Mouse (Mus musculus) embryo, embryonic 10.5 days (tissue): ENCODE measurements around the gene Zfp992.
"Not testable (repeated sequence)": the region's sequence is repeated elsewhere in the genome, so short reads cannot be mapped to it uniquely, and the experiment has no call there.

Source experiments
- DNase-seq: peaks from one replicate; pipeline ENCODE4 v3.0.0-alpha.2; 2015; ENCODE audit warnings: low spot score

The Zfp992 gene

DNA sequence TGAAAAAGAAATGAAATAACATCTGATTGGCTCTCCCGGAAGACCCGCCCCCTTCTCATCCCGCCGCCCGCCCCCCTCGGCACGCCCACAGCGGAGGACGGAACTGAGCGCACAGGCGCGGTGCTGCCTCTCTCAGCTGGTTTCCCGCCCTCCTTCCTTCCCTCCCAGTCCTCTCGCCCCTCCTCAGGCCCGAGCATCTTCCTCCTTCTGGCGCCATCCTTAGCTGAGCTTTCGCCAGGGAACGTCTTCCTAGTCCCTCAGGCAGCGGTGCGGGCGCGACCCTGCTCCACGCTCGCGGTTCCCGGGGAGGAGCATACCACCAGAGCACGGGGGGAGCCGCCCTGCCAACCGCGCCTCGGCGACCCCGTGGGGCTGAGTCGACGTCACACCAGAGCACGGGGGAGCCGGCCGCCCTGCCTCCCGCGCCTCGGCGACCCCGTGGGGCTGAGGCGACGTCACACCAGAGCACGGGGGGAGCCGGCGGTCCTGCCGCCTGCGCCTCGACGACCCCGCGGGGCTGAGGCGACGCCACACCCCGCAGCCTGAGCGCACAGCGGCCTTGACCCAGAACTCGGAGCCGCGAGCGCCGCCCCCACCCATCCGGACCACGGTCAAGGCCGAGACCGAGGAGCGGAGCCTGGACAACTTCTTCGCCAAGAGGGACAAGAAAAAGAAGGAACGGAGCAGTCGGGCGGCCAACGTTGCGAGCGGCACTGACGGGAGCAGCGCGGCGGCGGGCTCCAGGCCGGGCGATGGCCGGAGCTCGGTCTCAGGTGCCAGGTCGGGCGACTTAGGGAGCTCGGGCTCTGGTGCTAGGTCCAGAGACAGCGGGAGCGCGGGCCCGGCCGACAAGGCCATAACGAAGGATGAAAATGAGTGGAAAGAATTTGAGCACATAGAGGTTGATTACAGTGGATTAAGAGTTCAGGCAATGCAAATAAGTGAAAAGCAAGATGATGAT lies 26.2 kb downstream of the Zfp992 start:
- not testable (repeated sequence) for DNase-seq

- DNase-seq = not testable (repeated sequence)
Measured at GRCm38 (mm10) chr4:146476260-146476659, 27.4 kb downstream of the Zfp992 start.

GRCm38 (mm10) chr4:146476959-146477358 lies 28.1 kb downstream of the Zfp992 start:
- DNase-seq = not testable (repeated sequence)

DNA sequence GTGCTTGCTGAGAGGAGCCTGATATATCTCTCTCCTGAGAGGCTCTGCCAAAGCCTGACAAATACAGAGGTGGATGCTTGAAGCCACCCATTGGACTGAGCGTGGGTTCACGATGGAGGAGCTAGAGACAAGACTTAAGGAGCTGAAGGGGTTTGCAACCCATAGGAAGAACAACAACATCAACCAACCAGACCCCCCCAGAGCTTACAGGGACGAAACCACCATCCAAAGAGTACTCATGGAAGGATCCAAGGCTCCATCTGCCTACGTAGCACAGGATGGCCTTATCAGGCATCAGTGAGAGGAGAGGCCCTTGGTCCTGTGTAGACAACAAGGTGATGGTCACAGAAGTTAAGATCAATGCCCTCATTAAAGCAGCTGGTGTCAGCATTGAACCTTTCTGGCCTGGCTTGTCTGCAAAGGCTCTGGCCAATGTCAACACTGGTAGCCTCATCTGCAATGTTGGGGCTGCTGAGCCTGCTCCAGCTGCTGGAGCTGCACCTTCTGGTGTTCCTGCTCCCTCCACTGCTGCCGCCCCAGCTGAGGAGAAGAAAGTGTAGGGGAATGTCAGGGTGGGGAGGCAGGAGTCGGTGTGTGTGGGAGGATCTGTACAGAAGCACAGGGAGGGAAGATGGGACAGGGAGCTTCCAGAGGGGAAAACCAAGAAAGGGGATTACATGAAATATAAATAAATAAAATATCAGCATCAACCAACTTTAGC lies 31.7 kb downstream of the Zfp992 start:
- DNase-seq = not testable (repeated sequence)

DNA sequence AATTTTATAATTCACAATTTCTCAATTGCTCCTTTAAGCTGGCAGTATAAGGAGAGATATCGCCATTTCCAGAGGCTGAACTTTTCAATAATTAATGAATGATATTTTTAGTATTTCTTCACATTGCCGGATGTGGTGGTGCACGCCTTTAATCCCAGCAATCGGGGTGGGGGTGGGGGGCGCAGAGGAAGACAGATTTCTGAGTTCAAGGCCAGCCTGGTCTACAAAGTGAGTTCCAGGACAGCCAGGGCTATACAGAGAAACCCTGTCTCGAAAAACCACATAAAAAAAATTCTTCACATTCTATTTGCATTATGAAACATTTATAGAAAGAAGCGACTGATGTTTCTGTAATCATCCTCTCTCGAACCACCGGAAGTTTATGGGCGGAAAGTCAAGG lies 33.7 kb downstream of the Zfp992 start:
- DNase-seq = not testable (repeated sequence)

DNA sequence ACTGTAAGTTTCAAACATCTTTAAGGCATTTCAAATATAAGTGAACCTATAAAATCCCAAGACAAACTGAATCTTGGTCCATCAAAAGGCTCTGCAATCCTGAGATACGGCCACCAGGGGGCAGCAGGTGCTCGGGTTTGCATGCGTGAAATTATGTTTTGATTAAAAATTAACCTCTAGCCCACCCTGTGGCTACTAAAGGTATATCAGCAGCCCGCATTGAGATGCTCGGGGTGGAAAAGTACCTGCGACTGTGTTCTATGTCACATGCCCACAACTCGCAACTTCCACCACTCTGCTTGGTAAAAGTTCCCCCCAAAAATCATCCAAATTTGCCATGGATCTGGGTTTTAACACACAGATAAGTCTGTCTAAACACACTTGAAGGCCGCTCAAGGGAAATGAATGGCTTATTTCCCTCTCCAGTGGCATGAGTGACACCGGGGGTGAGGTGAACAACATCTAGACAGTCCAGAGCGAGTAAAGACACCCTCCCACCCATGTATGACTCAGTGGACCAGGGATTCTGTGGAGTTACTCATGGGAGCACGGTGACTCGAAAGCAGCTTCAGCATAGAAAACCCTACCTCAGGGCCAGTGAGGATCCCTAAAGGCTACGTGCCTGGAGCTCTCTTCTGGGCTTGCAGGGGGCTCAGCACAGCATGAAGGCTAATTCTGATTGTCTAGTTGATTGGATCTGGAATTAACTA lies 34.9 kb downstream of the Zfp992 start:
- DNase-seq = not testable (repeated sequence)

GRCm38 (mm10) chr4:146484676-146485075 lies 35.9 kb downstream of the Zfp992 start:
- not testable (repeated sequence) for DNase-seq

DNA sequence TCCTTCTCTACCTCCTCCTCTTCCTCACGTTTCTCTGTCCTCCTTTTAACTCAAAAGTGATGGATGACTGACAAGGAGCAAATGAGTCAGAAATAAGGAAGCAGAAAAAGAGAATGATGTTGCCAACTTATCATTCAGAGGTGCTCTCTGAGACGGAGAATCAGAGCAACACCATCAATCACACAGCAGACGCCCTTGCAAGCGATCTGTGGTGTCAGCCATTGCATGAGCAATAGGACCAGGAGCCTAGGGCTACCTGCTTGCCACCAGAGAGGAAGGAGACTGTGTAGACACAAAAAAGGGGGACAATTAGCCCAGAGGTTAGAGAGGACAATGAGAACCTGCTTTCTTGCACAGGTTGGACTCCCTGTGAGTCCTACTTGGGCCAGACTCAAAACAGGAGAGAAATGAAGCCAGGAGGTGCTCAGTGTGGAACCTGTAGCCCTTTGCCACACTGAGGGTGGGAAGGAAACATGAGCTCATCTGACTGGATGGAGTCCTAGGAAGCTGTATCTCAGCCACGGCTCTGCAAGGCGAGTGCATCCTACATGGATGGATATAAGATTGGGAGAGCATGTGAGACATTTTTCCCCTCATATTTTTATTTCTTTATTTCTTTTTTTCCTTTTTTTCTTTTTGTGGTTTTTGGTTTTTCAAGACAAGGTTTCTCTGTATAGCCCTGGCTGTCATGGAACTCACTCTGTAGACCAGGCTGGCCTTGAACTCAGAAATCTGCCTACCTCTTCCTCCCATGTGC lies 36.5 kb downstream of the Zfp992 start:
- not testable (repeated sequence) for DNase-seq

DNA sequence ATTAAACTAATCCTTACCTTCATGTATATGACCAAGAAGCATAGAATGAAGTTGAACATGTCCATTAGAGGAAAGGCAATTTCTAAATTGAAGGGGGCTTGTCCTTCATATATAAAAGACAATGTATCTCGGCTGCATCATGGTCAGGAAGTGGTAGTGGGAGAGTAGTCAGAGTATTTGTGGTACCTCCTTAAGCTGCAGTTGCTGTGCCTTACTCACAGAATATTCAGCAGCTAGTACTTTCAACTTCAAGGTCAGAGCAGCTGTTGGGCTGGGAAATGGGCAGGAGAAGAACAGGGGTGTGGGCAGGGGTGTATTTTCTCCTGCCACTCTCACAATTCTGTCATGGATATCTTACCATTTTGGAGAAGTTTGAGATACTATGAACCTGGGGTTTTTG lies 37.9 kb downstream of the Zfp992 start:
- DNase-seq = not testable (repeated sequence)

DNA sequence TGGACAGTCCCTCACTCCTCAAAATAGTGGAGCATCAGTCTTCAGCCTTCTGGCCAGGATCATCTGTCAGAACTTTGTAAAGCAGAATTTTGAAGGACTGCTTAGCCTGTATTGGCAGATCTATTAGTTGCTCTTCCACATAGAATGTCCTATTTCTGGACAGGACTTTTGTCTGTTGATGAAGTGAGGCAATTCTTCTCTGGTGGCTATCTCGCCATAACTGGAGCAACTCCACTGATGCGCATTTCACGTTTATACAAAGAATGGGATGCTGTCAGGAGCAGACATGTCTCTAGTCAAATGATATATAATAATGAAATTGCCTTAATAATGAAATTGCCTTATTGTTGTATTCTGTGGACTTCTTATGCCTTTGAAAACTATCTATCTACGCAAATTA lies 40.4 kb downstream of the Zfp992 start:
- DNase-seq = not testable (repeated sequence)

DNA sequence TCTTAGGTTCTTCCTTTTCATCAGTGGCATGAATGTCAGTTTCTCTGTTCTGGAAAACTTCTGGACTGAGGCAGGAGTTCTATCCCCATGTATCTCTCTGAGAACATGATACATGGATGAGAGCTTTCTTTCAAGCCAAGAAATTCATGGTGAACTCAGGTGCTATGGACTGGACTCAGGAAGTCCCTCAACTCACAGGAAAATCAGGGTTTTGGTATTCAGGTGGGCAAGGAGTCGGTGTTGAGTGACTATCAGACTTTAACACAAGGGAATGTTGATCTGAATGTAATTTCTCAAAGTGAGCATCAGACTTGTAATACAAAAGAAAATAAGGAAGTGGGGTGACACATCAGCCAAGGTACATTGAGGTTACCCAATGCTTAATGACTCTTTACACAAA lies 43.2 kb downstream of the Zfp992 start:
- DNase-seq = not testable (repeated sequence)

- DNase-seq = no peak
Measured at GRCm38 (mm10) chr4:146492439-146492838, 43.6 kb downstream of the Zfp992 start.

- no peak for DNase-seq
Measured at GRCm38 (mm10) chr4:146492851-146493250, 44.0 kb downstream of the Zfp992 start.

GRCm38 (mm10) chr4:146493319-146493907 lies 44.6 kb downstream of the Zfp992 start:
- not testable (repeated sequence) for DNase-seq

GRCm38 (mm10) chr4:146494980-146495379 lies 46.2 kb downstream of the Zfp992 start:
- no peak for DNase-seq

GRCm38 (mm10) chr4:146497695-146498275 lies 49.0 kb downstream of the Zfp992 start:
- not testable (repeated sequence) for DNase-seq

- DNase-seq = not testable (repeated sequence)
Measured at GRCm38 (mm10) chr4:146501727-146502126, 52.9 kb downstream of the Zfp992 start, which contains the start of gene Zfp981. Gene Zfp981 (plus strand): TSS chr4:146502027.

DNA sequence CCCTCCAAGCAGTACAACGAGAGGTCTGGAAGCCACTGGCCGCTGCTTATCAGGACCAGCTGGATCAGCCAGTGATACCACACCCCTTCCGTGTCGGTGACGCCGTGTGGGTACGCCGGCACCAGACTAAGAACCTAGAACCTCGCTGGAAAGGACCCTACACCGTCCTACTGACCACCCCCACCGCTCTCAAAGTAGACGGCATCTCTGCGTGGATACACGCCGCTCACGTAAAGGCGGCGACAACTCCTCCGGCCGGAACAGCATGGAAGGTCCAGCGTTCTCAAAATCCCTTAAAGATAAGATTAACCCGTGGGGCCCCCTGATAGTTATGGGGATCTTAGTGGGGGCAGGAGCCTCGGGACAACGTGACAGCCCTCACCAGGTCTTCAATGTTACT lies 60.2 kb downstream of the Zfp992 start:
- not testable (repeated sequence) for DNase-seq

DNA sequence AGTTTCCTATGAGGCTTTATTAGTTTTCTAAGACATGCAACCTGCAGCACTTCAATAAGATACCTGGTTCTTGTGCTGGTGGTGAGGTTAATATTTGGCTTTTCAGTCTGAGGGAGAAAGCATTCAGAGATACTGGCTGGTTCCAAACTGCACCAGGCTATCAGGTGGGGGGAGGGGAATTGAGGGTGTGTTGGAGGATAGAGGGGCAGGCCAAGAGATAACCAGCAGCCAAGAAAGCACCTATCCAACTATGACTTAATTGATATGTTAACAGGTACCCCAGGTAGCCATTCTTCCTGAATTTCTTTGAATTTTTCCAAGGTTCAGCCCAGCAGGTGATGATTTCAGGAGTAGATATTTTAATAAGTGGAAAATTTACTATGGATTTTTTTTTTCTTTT lies 63.0 kb downstream of the Zfp992 start:
- not testable (repeated sequence) for DNase-seq

DNA sequence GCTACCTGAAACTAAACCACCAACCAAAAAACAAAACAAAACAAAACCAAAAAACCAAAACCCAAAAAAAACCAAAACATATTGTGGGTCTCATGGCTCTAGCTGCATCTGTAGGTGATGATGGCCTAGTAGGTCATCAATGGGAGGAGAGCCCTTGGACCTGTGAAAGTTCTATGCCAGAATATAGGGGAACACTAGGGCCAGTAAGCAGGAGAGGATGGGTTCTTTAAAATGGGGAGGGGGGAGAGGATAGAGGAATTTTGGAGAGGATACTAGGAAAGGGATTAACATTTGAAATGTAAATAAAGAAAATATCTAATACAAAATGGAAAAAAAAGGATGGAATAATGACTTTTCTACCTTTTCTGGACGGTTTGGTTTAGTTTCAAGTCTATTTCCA lies 67.7 kb downstream of the Zfp992 start:
- no peak for DNase-seq

DNA sequence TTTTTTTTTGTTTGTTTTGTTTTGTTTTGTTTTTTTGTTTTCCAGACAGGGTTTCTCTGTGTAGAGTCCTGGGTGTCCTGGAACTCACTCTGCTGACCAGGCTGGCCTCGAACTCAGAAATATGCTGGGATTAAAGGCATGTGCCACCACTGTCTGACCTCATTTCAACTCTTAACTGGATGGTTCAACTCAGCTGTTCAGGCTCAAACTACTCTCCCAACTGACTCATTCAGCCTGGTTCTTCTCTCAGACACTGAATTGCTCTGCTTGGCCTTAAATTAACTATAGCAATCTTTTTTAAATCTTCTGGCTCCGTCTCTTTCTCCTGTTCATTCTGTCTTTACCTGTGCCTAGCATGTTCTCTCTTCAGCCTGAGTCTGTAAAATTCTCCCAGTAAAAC lies 68.3 kb downstream of the Zfp992 start:
- not testable (repeated sequence) for DNase-seq
